Mouse (Mus musculus): Measurements from ENCODE around the gene Scnm1.
A peak's percentile ranks its signal among the peaks of the same experiment; 100 is the strongest.
"Not testable (repeated sequence)": the region's sequence is repeated elsewhere in the genome, so short reads cannot be mapped to it uniquely, and the experiment has no call there.

Gene Scnm1

DNA sequence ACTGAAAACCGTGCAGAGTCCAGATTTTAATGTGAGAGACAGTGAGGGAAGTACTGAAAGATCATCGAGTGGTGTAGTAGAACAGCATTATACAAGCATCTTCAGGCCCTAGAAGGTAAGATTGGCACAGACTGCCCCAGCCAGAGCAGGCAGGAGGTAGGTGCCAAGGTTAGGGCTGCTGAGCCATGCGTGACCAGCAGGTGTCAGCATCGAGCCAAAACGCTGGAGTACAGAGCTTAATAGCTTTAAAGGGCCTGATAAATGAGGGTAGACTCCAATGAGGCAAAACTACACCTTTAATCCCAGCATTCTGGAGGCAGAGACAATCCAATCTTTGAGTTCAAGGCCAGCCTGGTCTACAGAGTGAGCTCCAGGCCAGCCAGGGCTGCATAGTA lies 8.8 kb upstream of the Scnm1 start:
- peak; percentile 80 for DNase-seq

DNA sequence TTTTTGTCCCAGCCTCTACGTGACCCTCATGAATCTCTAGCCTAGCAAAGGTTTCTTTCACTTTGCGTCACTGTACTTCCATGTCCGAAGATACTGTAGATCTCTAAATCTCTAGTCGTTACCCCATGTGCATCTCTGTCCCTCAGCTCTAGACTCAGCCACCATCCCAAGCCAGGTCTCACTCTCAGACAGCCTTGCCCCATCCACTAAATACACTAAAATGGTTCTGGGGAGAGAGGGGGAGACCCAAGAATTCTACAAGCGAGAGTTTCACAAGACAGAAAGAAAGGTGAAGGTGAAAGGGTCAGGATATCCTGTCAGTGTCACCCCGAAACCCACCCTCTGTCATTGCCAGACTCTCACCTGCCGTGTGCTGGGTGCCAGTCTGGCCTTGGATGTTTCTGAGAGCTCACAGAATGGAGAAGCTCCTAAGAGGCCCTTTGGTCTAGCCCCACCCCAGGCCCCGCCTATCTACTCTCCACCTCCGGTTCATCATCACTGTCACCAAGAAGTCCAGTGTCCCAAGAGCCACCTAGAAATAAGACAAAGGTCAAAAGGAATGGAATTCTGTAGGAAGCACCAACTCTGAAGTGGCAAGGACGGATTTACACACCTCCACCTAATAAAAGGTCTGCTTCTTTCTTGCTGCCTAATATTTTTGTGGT lies 8.3 kb upstream of the Scnm1 start, which contains the start of gene Tnfaip8l2:
TSS of gene Tnfaip8l2 (minus strand) at position 409 of the 665 bp plus-strand sequence.
- no peak for DNase-seq

DNA sequence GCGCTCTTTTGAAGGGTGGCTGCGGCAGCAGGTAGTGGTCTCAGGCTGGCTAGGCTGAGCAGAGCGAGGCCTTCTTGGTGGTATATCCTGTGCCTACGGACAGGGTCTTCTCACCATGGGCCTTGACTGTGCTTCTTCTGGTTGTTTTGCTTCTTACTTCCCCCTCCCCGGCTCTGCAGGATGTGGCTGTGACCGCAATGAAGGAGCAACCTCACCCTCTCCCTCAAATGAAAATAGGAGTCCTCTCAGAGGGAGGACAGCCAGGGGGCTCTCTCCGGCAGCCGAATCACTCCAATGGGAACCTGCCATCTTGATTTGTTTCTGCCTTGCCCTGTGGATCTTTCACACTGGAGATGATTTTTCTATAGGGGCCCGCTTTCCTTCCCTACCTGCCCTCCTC lies 7.7 kb upstream of the Scnm1 start:
- no peak for DNase-seq

DNA sequence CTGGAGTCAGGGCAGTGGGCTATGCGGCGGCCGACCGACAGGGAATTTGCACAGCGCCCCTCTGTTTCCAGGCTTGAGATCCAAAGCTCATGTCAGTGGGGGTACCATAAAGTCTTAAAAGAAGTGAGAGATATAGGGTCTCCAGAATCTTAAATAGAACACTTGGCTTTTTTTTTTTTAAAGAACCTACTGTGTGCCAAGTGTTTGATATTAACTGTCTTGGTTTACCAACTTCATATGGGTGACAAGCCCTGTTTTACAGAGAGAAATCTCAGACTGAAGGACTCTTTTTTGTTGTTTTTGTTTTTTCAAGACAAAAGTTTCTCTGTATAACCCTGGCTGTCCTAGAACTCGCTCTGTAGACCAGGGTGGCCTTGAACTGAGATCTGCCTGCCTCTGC lies 7.0 kb upstream of the Scnm1 start:
- DNase-seq, result no peak

DNA sequence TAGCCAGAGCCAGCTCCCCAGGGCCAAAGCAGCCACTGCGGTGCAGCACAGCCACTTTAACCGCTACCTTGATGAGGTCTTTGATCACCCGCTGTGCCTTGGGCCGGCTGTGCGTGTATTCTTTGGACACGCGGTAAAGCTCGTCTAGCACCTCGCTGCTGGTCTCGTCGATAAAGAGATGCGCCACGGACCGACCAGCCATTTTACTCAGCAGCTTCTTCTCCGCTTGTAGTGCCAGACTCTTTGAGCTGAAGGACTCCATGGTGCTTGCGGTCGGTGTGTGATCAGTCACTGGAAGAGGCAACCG lies 6.4 kb upstream of the Scnm1 start:
- DNase-seq, result no peak

DNA sequence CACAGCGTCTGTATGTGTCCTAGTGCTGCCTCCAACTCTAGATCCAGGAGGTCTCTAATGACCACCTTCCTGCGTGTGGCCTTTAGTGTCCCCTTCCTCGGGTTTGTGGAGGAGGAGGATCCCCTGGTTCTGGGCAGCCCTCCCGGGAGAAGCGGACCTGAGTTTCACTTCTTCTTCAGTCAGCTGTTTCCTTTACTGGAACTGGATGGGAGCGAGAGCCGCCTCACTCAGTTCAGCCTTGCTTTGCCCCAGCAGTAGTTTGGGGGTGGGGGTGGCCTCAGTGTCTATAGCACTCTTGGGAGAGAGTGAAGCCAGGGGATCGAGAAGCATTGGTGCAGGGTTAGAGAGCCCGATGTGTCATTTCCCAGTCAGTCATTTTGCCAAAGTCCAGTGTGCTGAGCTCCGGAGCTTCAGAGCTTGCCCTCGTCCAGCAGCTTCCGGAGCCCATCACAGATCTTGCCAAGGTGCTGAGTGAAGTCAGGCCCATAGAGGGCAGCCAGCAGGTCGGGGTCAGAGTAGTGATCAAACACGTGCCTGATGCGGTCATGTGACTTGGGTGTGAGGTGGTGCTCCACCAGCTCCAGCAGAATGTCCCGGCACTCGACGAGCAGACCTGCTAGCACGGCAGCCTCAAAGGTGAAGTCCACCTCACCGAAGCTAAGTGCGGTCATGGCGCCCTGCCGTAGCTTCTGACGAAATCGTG lies 5.9 kb upstream of the Scnm1 start:
- no peak for DNase-seq

DNA sequence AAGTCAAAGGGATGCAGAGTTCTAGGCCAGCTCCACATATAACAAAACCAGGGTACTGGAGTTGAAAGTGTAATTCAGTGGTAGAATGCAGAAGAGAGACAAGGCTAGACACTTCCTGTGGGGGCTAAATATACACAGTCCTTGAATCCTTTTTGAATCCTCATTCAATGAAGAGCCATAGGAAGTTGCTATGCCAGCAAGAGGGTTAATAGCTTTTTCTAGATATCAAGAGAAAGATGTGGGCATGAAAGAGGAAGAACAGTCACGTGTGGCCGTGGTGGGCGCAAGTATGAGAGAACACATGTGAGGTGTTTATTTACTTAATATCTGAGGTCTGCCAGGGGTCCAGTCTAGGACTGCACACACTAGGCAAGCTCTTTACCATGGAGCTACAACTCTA lies 2.5 kb upstream of the Scnm1 start:
- no peak for DNase-seq

DNA sequence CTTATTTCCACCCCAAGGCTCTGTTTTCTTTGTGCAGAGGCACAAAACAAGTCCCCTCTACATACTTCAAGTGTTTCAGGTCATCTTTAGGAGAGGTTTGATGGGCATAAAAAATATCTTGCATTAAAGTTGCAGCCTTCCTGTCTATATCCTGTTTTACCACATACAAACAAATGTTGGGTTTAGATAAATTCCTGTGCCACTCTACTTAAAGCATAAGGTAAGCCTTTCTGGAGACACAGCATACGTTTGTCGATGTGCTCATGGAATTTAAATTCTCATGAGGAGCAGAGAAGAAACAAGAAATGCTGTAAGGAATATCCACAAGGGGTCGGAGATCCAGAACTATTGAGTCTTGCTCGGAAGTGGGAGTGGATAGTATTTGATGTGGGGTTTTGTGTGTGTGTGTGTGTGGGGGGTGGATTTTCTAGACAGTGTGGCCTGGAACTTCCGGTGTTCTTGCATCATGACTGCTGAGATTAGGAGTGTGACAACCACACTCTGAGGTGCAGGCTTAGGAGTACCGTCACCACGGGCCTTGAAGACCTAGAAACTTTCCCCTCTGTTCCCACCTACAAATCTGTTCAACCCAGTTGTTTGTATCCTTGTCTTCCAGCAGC lies 1.7 kb upstream of the Scnm1 start:
- DNase-seq, result no peak

DNA sequence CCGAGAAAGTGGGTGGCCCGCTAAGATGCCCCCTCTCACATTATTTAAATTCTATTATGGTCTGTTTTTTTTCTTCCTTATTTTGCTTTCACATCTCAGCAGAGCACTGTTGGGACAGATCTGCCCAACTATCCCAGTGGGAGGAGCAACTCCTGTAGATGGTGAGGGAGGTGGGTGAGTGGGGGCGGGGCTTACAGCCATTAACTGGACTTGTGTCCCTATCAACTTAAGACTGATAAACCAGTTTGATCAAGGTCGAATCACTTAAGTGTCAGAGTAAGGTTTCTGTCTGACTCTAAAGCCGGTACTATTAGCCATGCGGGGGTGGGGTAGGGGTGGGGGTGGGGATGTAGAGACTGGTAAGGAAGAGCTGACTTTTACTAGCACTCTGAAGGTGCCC lies 1.2 kb upstream of the Scnm1 start:
- peak; percentile 32 for DNase-seq

DNA sequence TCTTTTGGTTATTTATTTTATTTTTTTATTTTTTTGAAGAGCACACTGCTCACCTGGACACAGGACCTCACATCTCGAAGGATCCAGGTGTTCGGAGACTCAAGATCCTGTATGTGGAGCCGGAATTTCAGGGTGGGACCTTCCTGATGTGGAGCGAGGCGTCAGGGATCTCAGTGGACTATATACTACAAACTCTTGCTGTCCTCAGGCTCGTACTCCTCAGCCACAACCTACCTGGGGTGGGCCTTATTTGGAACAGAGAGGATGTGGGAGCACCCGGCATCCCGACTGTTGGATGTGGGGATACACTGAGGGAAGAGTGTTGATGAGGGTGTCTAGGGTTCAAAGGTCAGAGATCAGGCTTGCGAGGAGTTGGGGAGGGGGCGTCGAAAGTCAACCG lies 322 bp upstream of the Scnm1 start:
- not testable (repeated sequence) for DNase-seq

DNA sequence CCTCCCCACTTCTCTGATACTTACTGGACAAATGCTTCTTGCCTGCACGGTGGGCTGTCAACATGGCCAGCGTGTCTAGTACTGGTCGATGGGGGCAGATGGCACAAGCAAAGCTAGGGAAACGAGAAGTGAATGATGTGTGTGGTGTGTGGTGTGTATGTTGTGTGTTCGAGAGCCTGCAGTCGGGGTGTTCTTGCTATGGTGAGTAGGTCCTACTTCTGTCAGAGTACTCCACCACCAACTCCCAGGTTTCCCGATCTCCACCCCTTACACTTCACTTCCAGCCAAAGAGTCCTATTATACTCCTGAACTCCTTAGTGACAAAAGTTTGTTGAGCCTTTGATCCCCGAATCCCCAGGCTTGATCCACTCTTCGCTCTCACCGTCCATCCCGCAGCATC lies 635 bp downstream of the Scnm1 start:
- DNase-seq, result no peak

DNA sequence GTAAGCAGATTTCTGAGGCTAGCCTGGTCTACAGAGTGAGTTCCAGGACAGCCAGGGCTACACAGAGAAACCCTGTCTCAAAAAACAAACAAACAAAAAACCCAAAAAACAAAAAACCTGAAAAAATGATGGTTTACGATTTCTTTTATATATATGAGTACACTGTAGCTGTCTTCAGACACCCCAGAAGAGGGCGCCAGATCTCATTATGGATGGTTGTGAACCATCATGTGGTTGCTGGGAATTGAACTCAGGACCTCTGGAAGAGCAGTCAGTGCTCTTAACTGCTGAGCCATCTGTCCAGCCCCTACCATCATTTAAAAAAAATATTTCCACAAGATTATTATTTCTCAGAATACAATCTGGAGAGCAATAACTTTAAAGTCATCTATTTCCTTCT lies 1.4 kb downstream of the Scnm1 start:
- DNase-seq, result not testable (repeated sequence)

DNA sequence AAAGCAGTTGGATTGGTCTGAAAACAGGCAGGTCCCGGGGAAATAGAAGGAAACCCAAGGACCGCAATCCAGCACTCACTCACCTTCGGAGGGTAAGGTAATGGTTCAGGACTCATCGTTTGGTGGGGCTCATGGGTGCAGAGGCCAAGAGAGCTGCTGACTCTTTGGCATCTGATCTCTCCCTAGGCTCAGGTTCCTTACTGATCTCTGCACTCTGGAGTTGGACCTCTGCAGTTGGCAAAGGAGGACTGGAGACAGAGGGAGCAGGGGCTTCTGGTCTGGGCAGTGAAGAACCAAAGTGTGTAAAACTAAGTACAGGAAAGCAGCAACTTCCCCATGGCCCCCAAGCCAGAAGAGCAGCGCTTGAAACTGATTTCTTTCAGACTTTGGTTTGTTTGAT lies 3.7 kb downstream of the Scnm1 start:
- no peak for DNase-seq

DNA sequence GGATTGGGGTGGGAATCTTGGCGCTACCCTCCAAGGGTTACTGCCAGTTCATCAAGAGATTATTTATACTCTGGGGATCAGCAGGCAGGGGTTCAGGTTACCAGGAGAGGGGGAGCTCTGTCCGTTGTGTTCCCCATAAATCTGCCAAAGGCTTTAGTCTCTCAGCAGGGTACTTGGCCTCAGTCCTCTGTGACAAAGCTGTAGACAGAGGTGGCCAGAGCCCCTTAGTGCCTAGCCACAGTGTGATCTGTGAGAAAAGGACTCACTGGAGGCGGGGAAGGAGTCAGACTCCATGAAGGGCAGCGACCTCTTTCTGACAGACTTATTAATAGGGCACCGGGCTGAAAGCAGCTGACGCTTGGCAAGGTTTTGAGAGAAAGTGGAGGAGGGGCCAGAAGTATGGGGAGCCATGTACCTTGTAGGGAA lies 4.6 kb downstream of the Scnm1 start:
- DNase-seq, result peak; percentile 36

DNA sequence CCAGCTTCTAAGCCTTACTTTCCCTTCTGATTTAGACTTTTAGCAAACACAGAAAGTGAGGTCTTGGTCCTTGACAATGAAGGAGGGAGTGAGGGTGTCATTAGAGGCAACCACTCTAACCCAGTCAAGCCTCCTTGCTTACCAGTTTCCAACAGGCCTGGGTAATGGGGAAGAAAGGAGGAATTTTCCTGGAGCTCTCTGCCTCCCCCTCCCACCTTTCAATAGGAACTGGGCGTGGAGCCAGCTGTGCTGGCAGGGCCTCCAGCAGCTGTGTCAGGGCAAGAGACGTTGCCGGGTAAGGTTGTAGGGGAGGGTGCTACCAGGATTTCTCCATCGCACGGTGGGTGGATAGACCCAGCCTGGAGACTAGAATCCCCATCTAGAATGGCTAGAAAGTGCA lies 8.8 kb downstream of the Scnm1 start:
- DNase-seq, result no peak

DNA sequence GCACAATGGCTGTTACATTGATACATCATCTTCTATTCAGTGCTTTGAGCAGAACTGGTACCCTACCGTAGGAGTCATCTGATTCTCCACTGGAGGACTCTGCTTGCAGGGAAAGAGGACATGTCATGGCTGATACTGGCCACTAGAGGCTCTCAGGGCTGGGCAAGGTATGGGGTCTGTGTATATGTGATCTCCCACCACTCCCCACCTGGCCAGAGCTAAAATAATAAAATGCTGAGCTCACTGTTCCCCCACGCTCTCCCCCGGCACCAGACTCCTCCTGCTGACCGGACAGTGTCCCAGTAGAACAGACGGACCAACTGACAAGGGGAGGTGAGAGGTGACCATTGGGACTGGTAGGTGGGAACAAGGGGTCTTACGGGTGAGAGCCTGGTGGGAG lies 9.6 kb downstream of the Scnm1 start, which contains the start of gene Tmod4:
TSS of gene Tmod4 (plus strand) at position 231 of the 400 bp plus-strand sequence.
- peak; percentile 42 for DNase-seq

DNA sequence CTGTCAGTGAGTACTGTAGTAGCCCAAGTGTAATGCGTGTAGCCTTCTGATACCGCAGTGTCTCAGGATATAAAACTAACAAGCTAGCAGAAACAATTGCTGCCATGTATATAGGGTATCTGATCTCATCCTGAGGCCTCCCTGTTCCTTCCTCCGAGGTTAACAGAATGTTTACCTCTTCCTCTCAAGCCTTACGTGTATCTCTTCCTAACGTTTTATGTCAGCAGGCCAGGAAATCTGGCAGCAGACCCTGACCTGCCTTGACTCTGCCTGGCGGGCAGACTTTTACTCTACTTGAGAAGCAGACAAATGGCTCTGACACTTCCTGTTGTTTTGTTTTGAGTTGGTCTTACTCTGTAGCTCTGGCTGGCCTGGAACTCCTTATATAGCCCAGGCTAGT lies 12.2 kb downstream of the Scnm1 start:
- DNase-seq, result no peak

DNA sequence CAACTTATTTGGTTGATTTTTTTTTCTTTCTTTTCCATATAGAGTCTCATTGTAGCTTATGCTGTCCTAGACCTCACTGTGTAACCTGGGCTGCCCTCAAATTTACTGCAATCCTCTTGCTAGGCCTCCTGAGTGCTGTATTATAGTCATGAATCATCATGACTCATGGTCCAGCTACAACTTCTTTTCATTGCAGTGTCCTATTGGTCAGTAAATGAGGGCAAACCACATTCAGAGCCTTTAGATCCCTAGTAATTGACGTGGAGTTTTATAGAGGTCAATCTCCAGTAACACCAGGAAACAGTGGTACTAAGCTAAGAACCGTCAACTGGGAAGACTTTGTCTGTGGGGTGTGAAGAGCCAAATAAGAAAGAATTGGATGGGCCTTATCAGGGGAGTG lies 16.1 kb downstream of the Scnm1 start:
- DNase-seq, result no peak

DNA sequence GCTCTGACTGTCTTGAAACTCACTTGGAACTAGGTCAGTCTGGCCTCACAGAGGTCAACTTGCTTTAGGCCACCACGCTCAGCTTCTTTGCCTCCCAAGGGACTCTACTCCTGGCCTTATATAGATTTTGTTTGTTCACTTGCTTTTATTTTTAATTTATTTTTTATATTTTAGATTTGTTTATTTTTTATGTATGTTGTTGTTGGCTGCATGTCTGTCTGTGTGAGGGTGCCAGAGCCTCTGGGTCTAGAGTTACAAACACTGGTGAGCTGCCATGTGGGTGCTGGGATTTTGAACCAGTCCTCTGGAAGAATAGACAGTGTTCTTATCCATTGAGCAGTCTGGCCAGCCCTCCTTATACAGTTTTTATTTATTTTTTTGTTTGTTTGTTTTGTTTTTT lies 21.1 kb downstream of the Scnm1 start:
- no peak for DNase-seq

DNA sequence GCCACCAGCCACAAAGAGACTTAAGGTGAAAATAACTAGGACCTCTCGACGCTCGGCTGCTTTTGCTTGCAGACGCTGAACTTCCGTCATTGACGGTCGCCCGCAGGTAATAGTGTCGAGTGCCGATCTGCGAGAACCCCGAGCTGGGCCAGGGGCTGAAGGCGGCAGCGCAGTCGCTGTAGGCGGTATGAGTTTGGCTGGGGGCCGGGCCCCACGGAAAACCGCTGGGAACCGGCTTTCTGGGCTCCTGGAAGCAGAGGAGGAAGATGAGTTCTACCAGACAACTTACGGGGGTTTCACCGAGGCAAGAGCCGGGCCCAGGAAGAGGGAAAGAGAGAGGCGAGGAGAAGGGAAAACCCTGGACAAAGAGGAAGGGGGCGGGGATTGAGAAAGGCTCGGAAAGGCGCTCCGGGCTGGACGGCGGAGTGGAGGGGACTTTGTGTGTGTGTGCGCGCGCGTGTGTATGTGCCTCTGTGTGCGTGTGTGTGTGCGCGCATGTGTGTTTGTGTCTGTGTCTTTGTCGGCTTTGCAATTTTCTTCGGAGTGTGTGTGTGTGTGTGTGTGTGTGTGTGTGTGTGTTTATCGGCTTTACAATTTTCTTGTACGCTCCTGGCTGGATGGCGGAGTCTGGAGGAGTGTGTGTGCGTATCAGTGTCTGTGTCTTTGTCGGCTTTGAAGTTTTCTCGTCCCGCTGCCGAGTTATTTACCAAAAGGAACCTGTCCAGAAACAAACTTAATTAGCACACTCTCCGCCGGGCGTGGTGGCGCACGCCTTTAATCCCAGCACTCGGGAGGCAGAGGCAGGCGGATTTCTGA lies 22.7 kb downstream of the Scnm1 start, which contains the start of gene Vps72:
TSS of gene Vps72 (plus strand) at position 112 of the 816 bp plus-strand sequence.
- peak; percentile 96 for DNase-seq

DNA sequence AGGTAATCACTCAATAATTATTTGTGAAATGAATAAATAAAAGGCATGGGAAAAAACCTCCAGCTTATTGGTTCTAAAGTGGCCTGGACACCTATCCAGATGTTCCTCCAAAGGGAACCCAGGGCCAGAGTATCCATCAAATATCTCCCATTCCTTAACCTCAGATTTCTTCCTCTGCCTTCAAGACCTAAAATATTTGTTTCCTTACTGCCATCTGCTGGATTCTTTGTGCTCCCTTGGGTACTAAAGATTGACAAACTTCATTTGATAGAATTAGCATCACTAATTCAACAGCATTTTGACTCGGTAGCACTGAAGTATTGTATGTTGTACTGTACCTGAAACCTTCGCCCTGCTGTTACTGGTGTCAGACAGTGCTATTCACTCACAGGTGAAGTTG lies 25.9 kb downstream of the Scnm1 start:
- DNase-seq, result no peak

DNA sequence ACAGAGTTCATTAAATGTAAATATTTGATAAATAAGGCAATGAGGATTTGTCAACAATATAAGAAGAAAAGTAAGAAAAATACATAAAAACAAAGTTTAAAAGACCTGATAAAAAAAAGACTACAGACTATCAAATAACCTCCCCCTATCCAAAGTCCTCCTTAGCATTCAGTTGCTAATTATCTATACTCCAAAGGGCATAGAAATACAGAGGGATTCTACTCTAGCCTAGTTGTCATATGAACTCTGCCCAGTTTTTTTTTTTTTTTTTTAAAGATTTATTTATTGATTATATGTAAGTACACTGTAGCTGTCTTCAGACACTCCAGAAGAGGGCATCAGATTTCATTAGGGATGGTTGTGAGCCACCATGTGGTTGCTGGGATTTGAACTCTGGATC lies 26.5 kb downstream of the Scnm1 start:
- not testable (repeated sequence) for DNase-seq

DNA sequence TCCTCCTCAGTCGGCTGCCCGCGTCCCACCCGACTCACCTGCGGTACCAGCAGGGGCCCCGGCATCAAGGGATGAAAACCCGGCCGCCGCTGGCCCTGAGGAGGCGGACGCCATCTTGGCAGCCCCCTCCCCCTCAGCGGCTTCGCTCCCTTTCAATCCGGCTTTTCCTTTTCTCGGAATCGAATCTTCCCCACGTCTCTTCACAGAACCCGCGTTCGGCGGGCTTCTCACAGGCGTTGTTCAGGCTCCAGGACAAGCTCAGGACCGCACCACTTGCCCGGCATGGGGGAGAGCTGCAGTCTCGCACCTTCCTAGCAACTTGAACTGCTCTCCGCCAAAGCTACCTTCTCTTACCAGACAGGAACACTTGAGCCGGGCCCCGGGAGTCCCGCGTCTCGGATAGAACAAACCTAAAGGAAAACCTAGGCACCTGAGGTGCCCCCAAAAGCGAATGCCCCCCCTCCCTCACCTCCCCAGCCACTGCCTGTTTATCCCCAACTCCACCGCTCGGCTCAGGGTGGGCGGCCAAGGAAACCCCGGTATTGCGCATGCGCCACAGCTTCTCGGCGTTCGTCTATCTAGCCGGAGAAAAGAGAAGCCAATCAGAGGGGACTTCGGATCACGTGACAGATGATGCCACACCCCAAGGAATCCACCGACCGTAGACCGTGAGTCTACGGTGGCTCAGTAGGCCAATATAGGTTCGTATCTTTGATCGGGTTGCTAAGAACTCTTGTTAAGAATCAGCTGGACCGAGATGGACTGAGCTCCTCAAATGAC lies 27.3 kb downstream of the Scnm1 start, which contains the start of gene Pip5k1a:
TSS of gene Pip5k1a (minus strand) at position 593 of the 780 bp plus-strand sequence.
- peak; percentile 98 for DNase-seq

Data from embryo, embryonic 11 days (tissue).